Mouse (Mus musculus): ENCODE data around the gene Oxld1.

Gene Oxld1

DNA sequence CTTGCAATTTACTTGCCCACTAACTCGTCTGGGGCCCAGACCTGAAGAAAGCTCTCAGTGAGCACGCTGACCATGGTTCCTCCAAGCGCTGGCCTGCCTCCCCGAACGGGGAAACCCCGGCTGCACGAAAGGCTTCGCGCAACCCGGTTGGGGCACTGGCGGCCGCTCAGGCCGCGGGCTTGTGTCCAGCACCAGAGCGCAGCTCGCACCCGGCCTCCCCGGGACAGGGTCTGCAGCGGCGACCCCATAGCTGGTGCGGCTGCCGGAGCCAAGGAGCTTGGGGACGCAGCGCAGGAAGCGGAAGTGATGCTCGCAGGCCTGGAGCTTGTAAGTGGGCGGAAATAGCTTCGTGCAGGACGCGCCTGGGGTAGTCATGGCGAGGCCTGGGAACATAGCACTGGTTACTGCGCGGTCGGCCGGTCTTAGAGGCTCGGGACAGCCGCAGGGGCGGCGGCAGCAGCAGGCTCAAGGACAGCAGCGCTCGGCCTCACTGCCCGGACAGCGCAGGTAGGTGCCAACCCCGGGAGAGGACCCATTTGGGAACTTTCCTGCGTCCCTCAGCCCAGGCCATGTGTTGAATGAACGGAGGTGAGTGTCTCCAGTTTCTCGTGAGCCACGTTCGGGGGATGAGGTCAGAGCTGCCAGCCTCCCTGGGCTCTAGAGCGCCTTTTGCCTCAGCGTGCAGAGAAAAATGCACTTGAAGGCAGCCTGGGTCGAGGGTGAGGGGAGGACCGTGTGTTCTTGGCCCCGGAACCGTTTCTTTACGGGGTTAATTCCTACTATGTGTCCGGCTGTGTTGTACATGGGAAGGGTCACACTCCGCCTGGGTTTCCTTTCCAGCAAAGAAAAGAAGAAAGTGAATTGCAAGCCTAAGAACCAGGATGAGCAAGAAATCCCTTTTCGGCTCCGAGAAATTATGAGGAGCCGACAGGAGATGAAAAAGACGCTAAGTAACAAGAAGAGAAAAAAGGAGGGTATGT is at the start of gene Oxld1, which contains the start of gene Ccdc137:
Gene Oxld1 (minus strand): TSS at position 297 of the 980 bp plus-strand sequence.
Gene Ccdc137 (plus strand): TSS at position 344 of the 980 bp plus-strand sequence.
- DNase-seq: peak; percentile 94

DNA sequence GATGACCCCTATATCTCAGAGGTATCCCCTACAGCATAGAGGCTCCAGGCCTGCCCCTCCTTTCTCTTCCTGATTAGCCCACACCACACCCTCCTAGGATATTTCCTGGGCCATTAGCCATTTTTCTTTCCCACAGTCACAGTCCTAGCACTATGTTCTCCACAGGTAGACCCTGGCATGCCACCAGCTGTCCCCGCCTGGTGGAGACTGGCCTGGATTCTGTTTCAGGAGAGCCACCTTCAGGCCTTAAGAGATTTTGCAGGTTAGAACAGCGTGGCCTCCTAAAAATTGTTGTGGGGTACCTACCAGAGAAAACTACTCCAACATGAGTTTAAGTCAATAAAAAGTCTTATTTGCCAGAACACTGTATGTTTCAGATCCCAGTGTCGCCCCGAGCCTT is 49.0 kb upstream of the Oxld1 start:
- DNase-seq: no peak

DNA sequence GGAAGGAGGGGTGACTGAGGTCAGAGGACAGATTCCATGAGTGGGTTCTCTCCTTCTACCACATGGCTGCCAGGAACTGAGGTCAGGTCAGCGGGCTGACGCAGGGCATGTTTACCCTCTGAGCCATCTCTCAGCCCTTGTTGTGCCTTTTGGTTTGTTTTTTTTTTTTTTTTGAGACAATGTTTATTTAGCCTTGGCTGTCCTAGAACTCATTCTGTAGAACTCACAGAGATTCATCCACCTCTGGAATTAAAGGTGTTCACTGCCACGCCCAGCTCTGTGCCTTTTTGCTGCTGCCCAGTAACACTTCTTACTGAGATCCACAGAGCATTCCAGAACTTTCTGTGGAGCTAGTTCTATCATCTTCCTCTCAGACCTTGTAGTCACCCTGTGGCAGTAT is 47.8 kb upstream of the Oxld1 start:
- DNase-seq: no peak

DNA sequence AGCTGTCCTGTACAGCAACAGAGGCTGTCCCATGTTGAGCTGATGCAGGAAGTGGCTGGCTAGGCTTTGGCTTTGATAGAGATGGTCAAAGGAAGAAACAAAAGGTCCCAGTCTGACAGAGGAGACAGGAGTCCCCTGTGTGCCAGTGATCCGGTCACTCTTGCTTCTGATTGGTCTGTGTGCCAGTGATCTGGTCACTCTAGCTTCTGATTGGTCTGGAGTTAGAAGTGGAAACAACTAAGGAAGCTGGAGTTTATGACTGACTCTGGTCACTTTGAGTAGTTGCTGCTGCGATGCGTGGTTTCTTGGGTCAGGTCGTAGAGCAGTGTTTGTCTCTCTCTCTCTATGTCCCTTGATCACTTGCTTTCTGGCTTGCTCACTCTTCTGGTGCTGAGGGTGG is 43.8 kb upstream of the Oxld1 start:
- no peak for DNase-seq

DNA sequence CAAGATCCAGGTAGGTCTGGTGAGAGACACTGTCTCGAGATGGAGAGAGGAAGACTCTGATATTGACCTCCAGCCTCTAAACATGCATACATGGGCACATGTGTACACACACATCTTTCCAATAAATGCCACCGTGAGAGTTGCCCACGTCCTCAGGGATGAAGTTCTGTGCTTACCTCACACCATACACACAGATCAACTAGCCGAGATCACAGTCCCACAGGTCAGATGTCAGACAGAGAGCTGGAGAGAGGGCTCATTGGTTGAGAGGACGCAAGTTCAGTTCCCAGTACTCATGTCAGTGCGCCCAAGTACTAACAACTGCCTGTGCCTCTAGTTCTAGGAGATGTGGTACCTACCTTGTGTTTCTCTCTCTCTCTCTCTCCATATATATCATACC is 43.1 kb upstream of the Oxld1 start:
- no peak for DNase-seq

DNA sequence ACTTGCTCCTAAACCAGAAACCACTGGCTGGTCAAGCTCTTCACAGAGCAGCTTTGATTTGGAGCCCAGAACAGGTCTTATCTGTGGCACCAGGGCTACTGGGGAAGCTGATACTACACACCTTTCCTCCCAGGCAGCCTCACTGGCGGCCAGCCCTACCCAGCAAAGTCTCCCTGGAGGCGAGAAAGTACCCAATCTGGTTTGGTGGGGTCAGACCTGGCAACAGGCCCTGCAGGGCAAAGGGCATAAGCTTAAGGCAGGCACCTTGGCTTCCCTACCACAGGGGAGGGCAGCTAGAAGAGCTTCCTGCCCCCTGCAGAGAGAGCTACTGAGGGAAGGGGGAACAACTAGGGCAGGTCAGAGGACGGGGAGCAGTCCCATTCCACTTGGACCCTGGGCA is 42.5 kb upstream of the Oxld1 start:
- no peak for DNase-seq

DNA sequence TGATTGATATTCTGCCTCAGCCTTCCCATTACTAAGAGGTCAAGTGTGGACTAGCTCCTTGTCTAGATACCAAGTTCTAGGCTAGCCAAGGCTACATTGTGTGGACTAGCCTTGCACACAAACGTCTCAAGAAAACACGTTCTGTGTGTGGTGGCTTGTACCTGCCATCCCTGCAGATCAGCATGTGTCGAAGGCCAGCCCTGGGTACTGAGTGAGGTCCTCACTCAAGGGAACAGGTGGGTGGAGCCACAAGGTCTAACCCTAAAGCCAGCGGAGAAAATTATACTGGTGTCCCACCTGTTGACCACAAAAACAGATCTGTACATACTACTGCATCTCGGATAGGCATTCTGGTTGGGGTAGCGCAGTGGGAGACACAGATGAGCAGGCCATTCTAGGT is 42.0 kb upstream of the Oxld1 start:
- no peak for DNase-seq

DNA sequence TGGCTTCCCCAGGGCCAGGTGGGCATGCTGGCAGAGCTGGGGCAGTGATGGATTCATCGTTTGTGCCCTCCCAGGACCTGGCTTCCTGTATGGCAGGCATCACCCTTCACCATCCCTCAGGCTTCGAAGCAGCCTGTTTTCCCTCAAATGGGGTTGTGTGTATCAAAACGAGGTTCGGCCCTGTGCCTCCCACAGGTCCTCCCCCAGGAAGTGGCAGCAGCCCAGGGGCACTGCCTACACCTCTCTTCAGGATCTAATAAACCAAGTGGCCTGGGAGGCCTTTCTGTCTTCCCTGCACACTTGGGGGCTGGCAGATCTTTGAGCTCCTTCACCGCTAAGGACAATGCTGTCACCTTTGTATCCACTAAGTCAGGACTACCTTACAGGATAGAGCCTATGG is 41.0 kb upstream of the Oxld1 start:
- DNase-seq: no peak

DNA sequence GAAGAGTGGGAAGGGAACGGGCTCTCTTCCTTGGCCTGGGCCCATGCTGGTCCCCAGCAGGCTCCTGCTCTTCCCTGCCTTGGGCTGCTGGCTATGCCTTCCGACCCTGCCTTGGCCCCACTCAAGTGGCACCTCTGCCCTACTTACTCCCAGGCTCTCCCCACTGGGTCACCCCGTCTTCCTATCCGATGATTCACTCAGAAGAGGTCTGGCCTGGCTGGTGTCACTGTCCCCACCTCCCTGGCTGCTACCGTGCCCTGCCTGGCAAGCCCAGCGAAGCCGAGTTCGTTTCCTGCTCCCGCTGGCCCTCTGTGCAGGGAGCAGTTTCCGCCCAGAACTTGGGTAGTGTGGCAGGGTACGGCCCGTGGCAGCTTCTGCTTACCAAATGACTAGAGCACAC is 40.4 kb upstream of the Oxld1 start:
- no peak for DNase-seq

DNA sequence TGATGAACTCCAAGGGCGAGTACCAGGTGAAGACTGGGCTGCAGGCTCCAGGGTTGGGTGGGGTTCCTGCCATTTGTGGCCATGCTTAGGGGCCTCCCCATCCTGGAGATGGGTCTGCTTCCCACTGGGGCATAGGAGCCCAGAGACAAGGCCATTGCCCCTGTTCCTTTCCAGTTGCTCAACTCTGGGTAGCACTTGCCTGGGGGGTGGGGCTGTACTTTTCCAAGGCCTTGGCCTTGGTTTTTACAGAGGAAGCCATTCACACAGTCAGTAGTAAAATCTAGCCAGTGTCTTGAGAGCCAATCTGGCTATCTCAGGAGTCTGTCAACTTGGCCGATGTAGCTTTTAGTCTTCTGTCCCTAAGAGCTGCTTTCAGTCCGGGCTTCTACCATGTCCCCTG is 39.6 kb upstream of the Oxld1 start:
- no peak for DNase-seq

DNA sequence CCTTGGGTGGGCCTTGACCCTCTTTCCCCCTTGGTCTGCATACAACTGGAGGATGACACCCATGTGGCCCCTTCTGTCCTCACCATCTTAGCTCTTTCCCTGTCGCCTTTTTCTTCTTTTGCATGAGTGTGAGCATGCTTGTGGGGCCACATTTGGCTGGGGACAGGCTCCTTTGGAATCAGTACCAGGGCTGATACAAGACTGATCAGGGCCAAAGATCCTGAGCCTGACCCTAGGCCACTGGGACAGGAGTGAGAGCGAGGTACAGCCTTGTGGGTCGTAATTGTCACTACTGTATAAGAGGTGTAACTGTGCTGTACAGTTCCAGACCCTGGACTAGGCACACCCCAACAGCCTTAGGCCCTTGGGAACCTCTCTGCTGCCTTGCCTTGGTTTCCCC is 36.0 kb upstream of the Oxld1 start:
- no peak for DNase-seq

DNA sequence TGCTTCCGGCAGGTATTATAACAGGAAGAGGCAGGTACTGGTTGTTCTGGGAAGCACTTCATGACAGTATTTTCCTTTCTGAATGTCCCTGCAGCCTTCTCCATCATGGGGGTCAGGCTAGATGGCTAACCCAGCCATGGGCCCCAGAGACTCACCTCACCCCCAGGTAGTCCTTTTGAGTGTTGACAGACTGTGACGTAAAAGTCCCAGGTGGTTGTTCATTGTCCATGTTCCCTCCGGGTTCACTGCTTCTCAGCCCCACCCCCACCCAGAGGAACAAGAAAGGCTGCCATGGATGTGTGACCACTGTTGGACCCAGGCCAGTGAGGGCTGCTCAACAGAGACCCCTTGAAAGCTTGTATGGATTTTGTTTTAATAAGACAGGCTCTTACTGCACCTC is 35.5 kb upstream of the Oxld1 start:
- DNase-seq: no peak

DNA sequence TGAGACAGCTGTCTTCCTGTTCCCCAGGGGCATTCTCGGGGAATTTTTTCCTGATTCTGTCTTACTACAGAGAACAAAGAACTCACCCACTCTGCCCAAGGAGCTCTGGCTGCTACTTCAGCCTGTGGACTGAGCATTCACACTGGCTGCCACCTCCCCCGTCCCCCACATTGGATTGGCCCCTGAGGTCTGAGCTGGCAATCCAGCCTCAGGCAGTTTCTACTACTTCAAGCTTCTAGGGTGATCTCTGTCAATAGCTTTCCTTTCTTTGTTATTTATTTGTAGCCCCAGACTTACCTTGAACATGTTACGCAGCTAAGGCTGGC is 35.0 kb upstream of the Oxld1 start:
- no peak for DNase-seq

DNA sequence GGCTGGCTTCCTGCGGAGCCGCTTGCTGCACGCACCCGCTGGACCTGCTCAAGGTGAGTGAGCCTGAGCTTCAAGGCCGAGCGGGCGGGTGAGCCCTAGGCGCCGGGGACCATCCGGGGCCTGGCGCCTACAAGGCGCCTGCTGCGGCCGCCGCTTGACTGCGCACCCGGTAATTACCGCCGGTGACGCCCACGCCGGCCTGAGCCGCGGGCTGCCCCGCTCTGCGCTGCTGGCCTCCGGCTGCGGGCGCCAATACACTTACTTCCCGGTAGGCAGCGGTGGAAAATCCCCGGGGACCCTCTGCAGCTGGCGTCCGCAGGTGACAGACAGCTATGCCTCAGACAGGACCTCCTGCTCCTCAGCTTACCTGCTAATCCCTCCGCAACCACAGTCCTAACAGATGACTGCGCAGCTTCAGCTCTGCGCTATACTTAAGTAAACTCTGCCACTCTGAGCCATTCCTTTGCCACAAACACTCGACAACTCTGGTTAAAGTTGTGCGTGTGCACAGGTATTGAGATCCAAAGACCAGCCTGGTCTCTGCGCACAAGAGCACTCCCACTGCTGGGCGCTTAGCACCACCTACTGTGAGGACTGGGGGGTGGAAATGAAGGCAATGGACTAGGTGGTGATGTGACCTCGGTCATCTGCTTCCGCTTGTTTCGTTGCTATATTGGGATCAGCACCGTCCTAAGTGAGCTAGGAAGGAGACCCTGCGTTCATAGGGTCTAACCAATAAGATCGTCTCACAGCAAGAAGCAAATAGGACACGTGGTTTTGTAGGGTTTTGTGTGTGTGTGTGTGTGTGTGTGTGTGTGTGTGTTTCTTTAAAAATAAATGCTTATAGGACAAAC is 34.4 kb upstream of the Oxld1 start:
- DNase-seq: peak; percentile 57

DNA sequence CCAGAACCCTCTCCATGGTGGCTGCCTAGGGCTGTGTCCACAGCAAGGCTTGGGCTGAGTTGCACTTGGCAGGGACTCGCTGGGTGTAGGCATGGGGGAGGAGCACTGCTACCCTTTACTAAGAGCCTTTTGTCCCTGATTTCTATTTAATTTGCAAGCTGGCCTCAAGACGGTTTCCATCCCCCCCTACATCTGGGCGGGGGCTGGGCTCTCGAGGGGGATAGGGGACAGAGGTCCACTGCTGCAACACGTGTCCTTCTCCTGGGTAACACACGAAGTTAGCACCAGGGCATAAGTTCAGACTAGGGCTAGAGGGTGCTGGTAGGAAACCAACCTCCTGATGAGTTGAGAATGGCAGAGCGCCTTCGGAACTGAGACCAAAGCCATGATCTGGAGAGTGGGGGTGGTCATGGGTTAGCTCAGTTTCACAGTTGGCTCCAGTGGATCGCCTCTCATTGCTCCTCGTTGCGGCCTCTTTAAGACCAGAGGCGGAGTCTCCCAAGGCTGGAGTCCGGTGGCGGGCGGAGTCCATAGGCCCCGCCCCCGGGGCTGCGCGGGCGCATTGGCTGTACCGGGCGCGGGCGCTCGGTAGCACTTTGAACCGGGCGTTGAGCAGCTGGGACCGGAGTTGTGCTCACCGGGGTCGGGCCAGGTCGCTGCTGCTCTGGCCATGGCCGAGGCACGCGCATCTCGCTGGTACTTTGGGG is 33.6 kb upstream of the Oxld1 start, which contains the start of gene Slc25a10:
Gene Slc25a10 (plus strand): TSS at position 524 of the 707 bp plus-strand sequence.
- peak; percentile 93 for DNase-seq

DNA sequence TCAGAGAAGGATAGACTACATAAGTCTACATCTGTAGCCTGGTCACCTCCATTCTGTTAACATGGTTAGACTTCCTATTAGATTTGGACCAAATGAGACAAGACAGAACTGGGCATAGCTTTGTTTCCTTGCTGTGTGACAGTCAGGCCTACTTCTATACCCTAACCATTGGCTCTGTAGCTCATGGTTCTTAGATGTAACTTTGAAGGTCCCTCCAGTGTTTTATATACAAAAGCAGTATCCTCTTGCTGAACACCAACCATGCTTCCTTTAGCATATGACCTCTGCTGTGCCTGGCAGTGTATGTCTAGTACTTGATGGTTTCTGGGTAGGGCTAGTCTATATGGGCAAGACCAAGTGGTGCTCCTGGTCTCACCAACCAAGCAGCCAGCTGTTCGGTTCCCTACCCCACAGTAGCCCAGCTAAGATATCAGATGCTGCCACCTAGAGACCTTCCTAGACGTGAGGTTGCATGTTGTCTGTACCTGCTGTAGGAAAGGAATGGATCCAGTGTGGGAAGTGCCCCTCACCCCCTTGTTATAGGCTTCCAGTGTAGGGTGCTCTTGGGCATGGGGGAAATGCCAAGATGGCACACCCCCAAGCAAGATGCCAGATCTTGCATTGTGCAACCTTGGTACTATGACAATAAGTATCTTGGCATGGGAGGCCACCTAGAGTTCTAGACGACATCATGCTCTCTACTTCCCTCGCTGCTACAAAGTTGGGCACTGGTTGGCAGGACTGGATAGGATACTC is 32.6 kb upstream of the Oxld1 start:
- DNase-seq: no peak

DNA sequence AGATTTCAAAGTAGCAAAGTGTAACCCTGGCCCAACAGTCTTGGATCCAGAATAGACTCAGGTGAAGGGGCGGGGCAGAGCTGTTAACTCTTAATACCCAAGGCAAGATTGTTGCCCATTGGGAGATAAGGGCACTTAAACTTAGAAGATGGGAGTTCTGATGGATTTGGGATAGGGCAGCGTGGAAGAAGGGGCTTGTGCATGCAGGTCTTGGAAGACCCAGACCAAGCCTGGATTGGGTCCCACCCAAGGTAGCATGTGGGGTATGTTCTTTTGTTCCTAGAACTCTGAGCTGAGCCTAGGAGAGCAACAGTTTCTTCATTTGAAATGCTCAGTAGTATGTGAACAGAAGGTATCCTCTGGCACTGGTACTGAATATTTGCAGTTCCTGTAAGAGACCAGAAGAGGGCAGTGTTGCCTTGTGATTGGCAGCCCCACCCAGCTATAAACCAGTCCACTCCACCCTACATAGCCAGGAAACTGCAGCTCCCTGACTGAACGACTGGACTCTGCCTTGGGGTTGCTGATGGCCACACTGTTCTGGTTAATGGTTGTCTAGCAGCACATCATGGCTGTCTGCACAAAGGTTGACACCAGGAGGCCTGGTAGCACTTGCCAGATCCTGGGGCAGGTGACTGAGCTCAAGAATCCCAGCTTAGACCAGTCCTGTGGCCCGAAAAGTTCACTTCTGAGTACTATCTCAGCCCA is 31.3 kb upstream of the Oxld1 start:
- DNase-seq: peak; percentile 89

DNA sequence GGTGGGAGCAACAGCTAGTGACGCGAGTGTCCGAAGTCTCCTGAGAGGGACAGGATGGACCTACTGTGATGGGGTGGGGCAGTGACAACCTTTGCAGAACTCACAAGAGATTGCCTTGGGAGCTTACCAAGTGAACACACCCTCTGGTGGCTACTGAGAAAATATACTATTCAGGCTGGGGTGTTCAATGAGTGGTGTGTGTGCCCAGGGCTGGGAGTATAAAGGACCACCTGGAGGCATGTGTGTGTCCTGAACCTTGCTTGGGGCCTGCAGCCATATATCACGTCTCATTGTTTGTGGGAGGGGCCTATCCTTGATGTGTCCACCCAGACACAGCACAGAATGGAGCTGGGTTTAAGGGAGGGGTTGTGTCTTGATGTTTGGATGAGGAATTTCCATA is 30.6 kb upstream of the Oxld1 start:
- no peak for DNase-seq

DNA sequence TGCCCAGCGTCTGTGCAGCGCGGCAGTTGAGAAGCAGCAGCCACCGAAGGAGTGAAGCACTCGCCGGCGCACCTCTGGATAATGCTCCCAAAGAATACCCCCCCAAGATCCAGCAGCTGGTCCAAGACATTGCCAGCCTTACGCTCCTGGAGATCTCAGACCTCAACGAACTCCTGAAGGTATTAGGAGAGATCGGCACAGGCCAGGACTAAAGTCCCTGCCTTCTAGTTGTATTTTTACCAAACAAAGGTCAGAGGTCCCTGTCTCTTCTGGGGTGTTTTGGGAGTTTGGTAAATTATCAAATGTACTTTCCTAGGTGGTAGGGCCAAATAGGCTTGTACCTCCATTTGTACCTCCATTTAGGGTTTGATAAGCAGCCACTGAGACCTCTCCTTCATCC is 27.4 kb upstream of the Oxld1 start:
- DNase-seq: no peak

DNA sequence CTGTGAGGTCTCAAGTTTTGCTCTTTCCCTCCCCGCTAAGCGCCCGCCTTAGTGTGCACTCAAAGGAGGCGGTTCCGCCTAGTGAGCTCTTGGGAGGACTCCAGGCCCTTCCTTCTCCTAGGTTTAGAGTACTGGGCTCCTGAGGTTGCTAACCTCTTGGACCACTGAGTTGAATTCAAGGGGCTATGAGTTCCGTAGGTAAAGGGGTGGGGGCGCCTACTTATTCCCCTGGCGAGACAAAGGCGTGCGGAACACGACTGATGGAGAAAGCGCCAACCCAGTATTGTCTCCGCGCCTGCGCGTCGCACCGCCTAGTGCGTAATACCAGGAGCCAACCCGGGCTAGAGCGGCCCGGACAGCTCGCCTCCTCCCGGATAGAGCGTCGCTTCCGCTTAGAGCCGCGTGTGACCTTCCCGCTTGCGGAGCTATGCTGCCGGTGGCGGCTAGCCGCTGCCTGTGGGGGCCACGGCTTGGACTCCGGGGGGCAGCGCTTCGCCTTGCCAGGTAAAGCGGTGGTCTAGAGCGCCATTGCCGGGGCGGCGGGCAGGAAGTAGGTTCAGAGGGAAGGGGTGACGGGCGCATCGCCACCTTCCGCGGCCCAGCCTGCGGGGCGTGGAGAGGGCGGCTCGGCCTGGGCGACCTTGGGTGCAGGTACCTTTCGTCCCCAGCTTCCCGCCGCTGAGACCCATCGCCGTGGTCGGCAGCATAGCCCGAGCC is 26.6 kb upstream of the Oxld1 start, which contains the start of gene Mrpl12:
Gene Mrpl12 (plus strand): TSS at position 349 of the 717 bp plus-strand sequence.
- peak; percentile 98 for DNase-seq

DNA sequence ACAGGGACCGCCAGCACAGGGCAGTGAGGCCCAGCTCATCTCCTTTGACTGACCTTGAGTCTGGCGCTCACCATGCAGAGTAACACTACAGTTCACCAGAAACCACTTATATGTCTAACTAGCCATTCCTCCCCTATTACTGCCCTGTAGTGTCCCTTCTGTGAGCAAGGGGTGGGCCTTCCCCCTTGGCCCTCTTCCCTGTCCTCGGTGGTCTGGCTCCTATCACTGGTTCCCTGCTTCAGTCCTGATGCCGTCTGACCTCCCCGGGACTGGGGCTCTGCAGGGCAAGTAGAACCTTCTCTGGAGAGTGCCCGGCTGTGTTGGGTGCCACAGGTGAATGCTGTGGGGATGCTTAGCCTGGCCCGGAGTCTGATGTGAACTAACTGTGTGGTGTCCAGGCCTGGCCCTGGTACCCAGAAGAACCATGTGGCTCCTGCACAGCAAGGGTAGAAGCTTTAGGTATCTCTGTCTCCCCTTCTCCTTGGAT is 25.6 kb upstream of the Oxld1 start:
- DNase-seq: no peak

Data from retina, postnatal 1 day (tissue).